Mouse (Mus musculus) kidney, embryonic 15.5 days (tissue): ENCODE results near the gene Defa21. TPM values are rescaled to one million over a fixed set of nuclear protein-coding genes. Genes with fewer than 3 reads are reported as not detected.

Source experiments
- polyA plus RNA-seq: library from polyadenylated mRNA; unstranded; fragments of >200 nt; fragmentation: Nextera tagmentation; extraction: Ambion mirVana; gene quantifications from 2 replicates; pipeline ENCODE4 v1.2.1, GENCODE M21; 2015

Gene Defa21
- polyA plus RNA-seq, 1 experiment from 2014 or later, result not detected

Other genes starting within 250 kb of the Defa21 start
- gene Defb33, start 132.9 kb upstream of the Defa21 start, polyA plus RNA-seq, result not detected in 2 replicates
- gene Gm15056, start 122.9 kb upstream of the Defa21 start, polyA plus RNA-seq, result not detected in 2 replicates
- not detected in 2 replicates for gene Gm6040, start 103.5 kb upstream of the Defa21 start, polyA plus RNA-seq
- gene AY761185, start 80.8 kb upstream of the Defa21 start, polyA plus RNA-seq, result not detected in 2 replicates
- gene Defa23, start 29.5 kb downstream of the Defa21 start, polyA plus RNA-seq, result not detected in 2 replicates
- not detected in 2 replicates for gene Defa35, start 39.5 kb downstream of the Defa21 start, polyA plus RNA-seq
- not detected in 2 replicates for gene Defa25, start 58.9 kb downstream of the Defa21 start, polyA plus RNA-seq
- gene Gm14851, start 70.5 kb downstream of the Defa21 start, polyA plus RNA-seq, result not detected in 2 replicates
- gene Defa30, start 109.1 kb downstream of the Defa21 start, polyA plus RNA-seq, result not detected in 2 replicates
- not detected in 2 replicates for gene Defa22, start 136.7 kb downstream of the Defa21 start, polyA plus RNA-seq
- gene Defa31, start 166.1 kb downstream of the Defa21 start, polyA plus RNA-seq, result not detected in 2 replicates
- gene Gm15293, start 176.0 kb downstream of the Defa21 start, polyA plus RNA-seq, result not detected in 2 replicates
- gene Gm15292, start 224.2 kb downstream of the Defa21 start, polyA plus RNA-seq, result not detected in 2 replicates